Comparison of ENCODE assay signal across 8 mouse cellular contexts in the genomic region with DNA sequence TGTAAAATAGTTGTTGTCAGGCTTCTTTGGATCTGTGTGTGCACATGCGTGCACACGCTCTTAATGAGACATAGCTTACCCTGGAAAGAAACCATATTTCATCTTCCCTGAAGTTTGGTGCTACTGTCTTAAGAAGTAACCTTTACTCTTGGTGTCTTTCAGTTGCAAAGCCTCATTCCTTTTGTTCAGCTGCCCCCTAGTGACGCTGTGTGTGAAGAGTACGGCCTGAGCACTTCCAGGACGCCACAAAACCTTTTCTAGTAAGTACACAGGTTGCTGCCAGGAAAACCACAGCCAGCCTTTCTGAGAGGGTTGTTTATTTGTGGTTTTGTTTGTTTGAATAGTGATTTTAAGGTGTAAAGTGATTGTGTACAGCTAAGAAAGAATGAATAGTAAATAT. TPM values are rescaled to one million over a fixed set of nuclear protein-coding genes. Genes with fewer than 3 reads are reported as not detected.
DNase-seq lines count a peak whose midpoint lies in the region; ATAC-seq lines count a peak whose summit lies in the region.
"Had no signal": no experiment of that assay in that cellular context is flagged by ENCODE, and none has a peak within 500 bp of the region (broad histone marks: within the 10 kb centered on the region; RNA-seq: fewer than 3 reads in every experiment).

No protein-coding gene starts in this region.

- H3K27me3 ChIP-seq in liver, embryonic 11.5 days (replicated peaks; ENCODE audit: control insufficient read depth, insufficient read depth, low read length) = no peaks in the 10 kb centered on the region
- H3K27me3 ChIP-seq: heart, embryonic 15.5 days had no signal

- DNase-seq in liver = peak; percentile 68
- DNase-seq in liver, embryonic 11.5 days (ENCODE audit: low spot score) = no peak
- peak; percentile 84 for DNase-seq in MN1 (ENCODE audit: low spot score)
- peak; percentile 56 for DNase-seq in c-Kit-positive CD71-positive TER-119-positive erythroid progenitor cells, embryonic 14.5 days (ENCODE audit: low spot score)
- peak; percentile 87 for DNase-seq in lung, postnatal 36 days
- DNase-seq in thymus, postnatal 36 days = peak; percentile 62

- H3K4me3 ChIP-seq in liver, embryonic 11.5 days (ENCODE audit: low read depth, low read length) = no peak overlapping the region
- H3K4me3 ChIP-seq: heart, embryonic 15.5 days had no signal

- no peak overlapping the region for H3K4me2 ChIP-seq in liver, embryonic 11.5 days
- H3K4me2 ChIP-seq: heart, embryonic 15.5 days had no signal

- H3K9ac ChIP-seq in liver, embryonic 11.5 days (ENCODE audit: low read depth, low read length) = no peak overlapping the region
- H3K9ac ChIP-seq: heart, embryonic 15.5 days had no signal

- H3K4me1 ChIP-seq in liver, embryonic 11.5 days (replicated peaks; ENCODE audit: control insufficient read depth, insufficient read depth, low read length) = no peaks in the 10 kb centered on the region
- H3K4me1 ChIP-seq: heart, embryonic 15.5 days had no signal

- no peak for ATAC-seq in liver, embryonic 11.5 days (replicated peaks; ENCODE audit: low FRiP score)
- peak; percentile 75; a peak in 3 of 4 replicates for ATAC-seq in hematopoietic stem cell, adult 5-6 weeks (replicated peaks in 1 of 2; ENCODE audit: insufficient read depth in 1 of 2, low FRiP score in 2 of 2, low TSS enrichment in 1 of 2, low read depth in 1 of 2, poor library complexity in 2 of 2, severe bottlenecking in 2 of 2)

- H3K27ac ChIP-seq in liver, embryonic 11.5 days (ENCODE audit: low read depth, low read length) = no peak overlapping the region
- H3K27ac ChIP-seq: heart, embryonic 15.5 days had no signal

- WGBS in liver, embryonic 11.5 days = 59% methylated on average over 5 of the region's 5 CpGs

- no peaks in the 10 kb centered on the region for H3K9me3 ChIP-seq in liver, embryonic 11.5 days (ENCODE audit: control insufficient read depth, low read length)
- H3K9me3 ChIP-seq: heart, embryonic 15.5 days had no signal

- peaks cover 22% of the 10 kb centered on the region for H3K36me3 ChIP-seq in liver, embryonic 11.5 days (ENCODE audit: control insufficient read depth, insufficient read depth, low read length)

RNA-seq across cellular contexts. Expression of a gene that starts 7.7 kb away (rescaled TPM):
- polyA plus RNA-seq in liver, embryonic 11.5 days (2014; fragmentation: Nextera tagmentation; extraction: Ambion mirVana) = 27.0 and 30.9 TPM in 2 replicates
- 42.2 and 48.9 TPM in 2 replicates for total RNA-seq in hematopoietic stem cell, adult 5-6 weeks (2017)

RNA-seq across cellular contexts. Expression of a gene that starts 7.8 kb away (rescaled TPM):
- polyA plus RNA-seq in liver, embryonic 11.5 days (2014; fragmentation: Nextera tagmentation; extraction: Ambion mirVana) = 126 and 130 TPM in 2 replicates
- total RNA-seq in hematopoietic stem cell, adult 5-6 weeks (2017) = 67.1 and 100 TPM in 2 replicates

RNA-seq across cellular contexts. Expression of a gene that starts 10.6 kb away (rescaled TPM):
- 0.41 and 0.70 TPM in 2 replicates for polyA plus RNA-seq in liver, embryonic 11.5 days (2014; fragmentation: Nextera tagmentation; extraction: Ambion mirVana)
- not detected in 2 replicates for total RNA-seq in hematopoietic stem cell, adult 5-6 weeks (2017)

RNA-seq across cellular contexts. Expression of a gene that starts 15.4 kb away (rescaled TPM):
- polyA plus RNA-seq in liver, embryonic 11.5 days (2014; fragmentation: Nextera tagmentation; extraction: Ambion mirVana) = 0.34 TPM in 2 replicates
- total RNA-seq in hematopoietic stem cell, adult 5-6 weeks (2017) = not detected in 2 replicates

RNA-seq across cellular contexts. Expression of a gene that starts 19.9 kb away (rescaled TPM):
- polyA plus RNA-seq in liver, embryonic 11.5 days (2014; fragmentation: Nextera tagmentation; extraction: Ambion mirVana) = 0.19 and 0.22 TPM in 2 replicates
- total RNA-seq in hematopoietic stem cell, adult 5-6 weeks (2017) = 0.40 TPM in 1 of 2 replicates, not detected in the other
